ENCODE assay signal across 8 mouse cellular contexts in the genomic region with DNA sequence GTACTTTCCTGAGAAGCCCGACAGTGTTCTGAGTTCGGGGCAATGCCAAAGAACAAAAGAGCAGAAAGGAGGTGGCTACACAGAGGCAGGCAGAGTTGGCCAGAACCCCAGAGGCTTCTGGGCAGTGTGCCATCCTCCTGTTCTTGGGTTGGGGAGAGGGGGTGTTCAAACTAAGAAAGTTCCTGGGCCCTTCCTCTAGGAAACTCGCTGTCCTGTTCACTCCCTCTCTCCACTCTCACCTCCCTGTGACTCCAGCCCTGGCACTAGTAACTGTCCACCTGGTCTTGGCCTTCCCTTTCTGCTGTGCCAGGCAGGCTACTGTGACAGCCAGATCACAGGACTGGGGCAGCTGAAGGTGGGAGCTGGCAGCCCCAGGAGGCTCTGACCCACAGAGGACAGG. TPM values are rescaled to one million over a fixed set of nuclear protein-coding genes. Genes with fewer than 3 reads are reported as not detected.
A peak's percentile ranks its signal among the peaks of the same experiment; 100 is the strongest.
DNase-seq lines count a peak whose midpoint lies in the region; ATAC-seq lines count a peak whose summit lies in the region.

No protein-coding gene starts in this region.

- H3K9me3 ChIP-seq in midbrain, embryonic 14.5 days (ENCODE audit: control insufficient read depth, low read length) = no peaks in the 10 kb centered on the region
- H3K9me3 ChIP-seq in midbrain, embryonic 11.5 days (ENCODE audit: control insufficient read depth, low read length) = no peaks in the 10 kb centered on the region
- H3K9me3 ChIP-seq in forebrain, embryonic 16.5 days (ENCODE audit: control insufficient read depth, low read length) = no peaks in the 10 kb centered on the region

- no peak overlapping the region for H3K27ac ChIP-seq in midbrain, embryonic 14.5 days (replicated peaks; ENCODE audit: low read depth, low read length)
- no peak overlapping the region for H3K27ac ChIP-seq in midbrain, embryonic 11.5 days (ENCODE audit: low read depth, low read length)
- no peak overlapping the region for H3K27ac ChIP-seq in forebrain, embryonic 16.5 days (ENCODE audit: low read length)

- WGBS in midbrain, embryonic 14.5 days = 77% methylated on average over 3 of the region's 3 CpGs
- WGBS in midbrain, embryonic 11.5 days = 75% methylated on average over 3 of the region's 3 CpGs
- WGBS in forebrain, embryonic 16.5 days = 46% methylated on average over 3 of the region's 3 CpGs

- no peak overlapping the region for H3K4me2 ChIP-seq in midbrain, embryonic 14.5 days (ENCODE audit: low read length)
- no peak overlapping the region for H3K4me2 ChIP-seq in midbrain, embryonic 11.5 days
- H3K4me2 ChIP-seq in forebrain, embryonic 16.5 days (ENCODE audit: low read length) = 0 out of 2 replicates have a peak overlapping the region, but pooled peaks have one; percentile 9

- no peak overlapping the region for H3K4me3 ChIP-seq in midbrain, embryonic 14.5 days (replicated peaks; ENCODE audit: low read depth, low read length)
- H3K4me3 ChIP-seq in midbrain, embryonic 11.5 days (ENCODE audit: low read depth, low read length) = no peak overlapping the region
- H3K4me3 ChIP-seq in forebrain, embryonic 16.5 days (replicated peaks; ENCODE audit: low read length) = no peak overlapping the region

- H3K4me1 ChIP-seq in midbrain, embryonic 14.5 days (ENCODE audit: control insufficient read depth, insufficient read depth, low read length) = no peaks in the 10 kb centered on the region
- H3K4me1 ChIP-seq in midbrain, embryonic 11.5 days (ENCODE audit: control insufficient read depth, insufficient read depth, low read length) = no peaks in the 10 kb centered on the region
- peaks cover 6% of the 10 kb centered on the region; the same call in 1 of the 2 replicates for H3K4me1 ChIP-seq in forebrain, embryonic 16.5 days (replicated peaks; ENCODE audit: control insufficient read depth, insufficient read depth, low read length)

- H3K27me3 ChIP-seq in midbrain, embryonic 14.5 days (ENCODE audit: control insufficient read depth, insufficient read depth, low read length) = peaks cover 6% of the 10 kb centered on the region
- peaks cover 14% of the 10 kb centered on the region for H3K27me3 ChIP-seq in midbrain, embryonic 11.5 days (ENCODE audit: control insufficient read depth, insufficient read depth, low read length)
- H3K27me3 ChIP-seq in forebrain, embryonic 16.5 days (replicated peaks; ENCODE audit: control insufficient read depth, insufficient read depth, low read length) = no peaks in the 10 kb centered on the region; the same call in 1 of the 2 replicates

- no peaks in the 10 kb centered on the region for H3K36me3 ChIP-seq in midbrain, embryonic 14.5 days (ENCODE audit: control insufficient read depth, insufficient read depth, low read length)
- H3K36me3 ChIP-seq in midbrain, embryonic 11.5 days (ENCODE audit: control insufficient read depth, insufficient read depth, low read length) = no peaks in the 10 kb centered on the region
- no peaks in the 10 kb centered on the region for H3K36me3 ChIP-seq in forebrain, embryonic 16.5 days (ENCODE audit: control insufficient read depth, insufficient read depth)

- DNase-seq in adrenal gland, adult 2 months = peak; percentile 12
- DNase-seq in adrenal gland, postnatal 4 days (ENCODE audit: low spot score in 2 of 2) = no peak
- peak; percentile 31 for DNase-seq in midbrain, embryonic 14.5 days
- DNase-seq in midbrain, embryonic 11.5 days (ENCODE audit: low spot score, missing footprints) = no peak
- peak; percentile 25 to 70 for DNase-seq in kidney, postnatal 36 days
- DNase-seq in MN1 (ENCODE audit: low spot score) = no peak
- no peak for DNase-seq in ovary, postnatal 10 days (ENCODE audit: low spot score)

- no peak for ATAC-seq in midbrain, embryonic 14.5 days (ENCODE audit: low FRiP score, low TSS enrichment)
- ATAC-seq in midbrain, embryonic 11.5 days (ENCODE audit: low FRiP score) = no peak
- ATAC-seq in forebrain, embryonic 16.5 days = peak; percentile 60

- H3K9ac ChIP-seq in midbrain, embryonic 14.5 days (replicated peaks; ENCODE audit: low read length) = no peak overlapping the region
- H3K9ac ChIP-seq in midbrain, embryonic 11.5 days (ENCODE audit: low read length) = no peak overlapping the region
- H3K9ac ChIP-seq in forebrain, embryonic 16.5 days (replicated peaks; ENCODE audit: low read depth, low read length) = no peak overlapping the region

RNA-seq across cellular contexts. Expression of a gene that starts 1.6 kb away (rescaled TPM):
- 1 to 10 TPM; 1.6 to 5.0 TPM for total RNA-seq in adrenal gland, adult 2 months (2021)
- polyA plus RNA-seq in adrenal gland, adult 2 months (2012; rRNA removed) = 3.1 and 8.3 TPM in 2 replicates
- total RNA-seq in adrenal gland, postnatal 4 days (2021) = 1 to 10 TPM; 9.4 to 10.0 TPM
- 1.8 and 2.3 TPM in 2 replicates for polyA plus RNA-seq in midbrain, embryonic 14.5 days (2014; fragmentation: Nextera tagmentation; extraction: Ambion mirVana)
- polyA plus RNA-seq in midbrain, embryonic 11.5 days (2014; fragmentation: Nextera tagmentation; extraction: Ambion mirVana) = 2.7 and 2.9 TPM in 2 replicates
- polyA plus RNA-seq in forebrain, embryonic 16.5 days (2015; fragmentation: Nextera tagmentation; extraction: Ambion mirVana) = 5.7 and 5.9 TPM in 2 replicates

Comparison
In these comparisons a context has a peak if more than half of its experiments do, and no peak if none do; other contexts are left out.
1. DNase-seq: peak in adrenal gland, adult 2 months (single experiment), midbrain, embryonic 14.5 days (single experiment) and kidney, postnatal 36 days (2 of 2); none in adrenal gland, postnatal 4 days (0 of 2), midbrain, embryonic 11.5 days (single experiment), MN1 (single experiment) and ovary, postnatal 10 days (single experiment).